Mouse (Mus musculus) bone marrow macrophage, adult 2 months (primary cell): ENCODE data around the gene Cadps2. TPM values are rescaled to one million over a fixed set of nuclear protein-coding genes. Genes with fewer than 3 reads are reported as not detected.

ENCODE experiments used
- H3K27ac ChIP-seq: 2 replicates; pipeline ENCODE4 v1.5.1; 2012; ENCODE audit warnings: low read depth, low read length; ENCODE audit not compliant: insufficient read depth
- H3K4me1 ChIP-seq: 2 replicates; pipeline ENCODE4 v1.6.1; 2012; ENCODE audit warnings: low read length; ENCODE audit not compliant: control insufficient read depth, insufficient read depth
- H3K4me3 ChIP-seq: 2 replicates; pipeline ENCODE4 v1.5.1; 2012; ENCODE audit warnings: mild to moderate bottlenecking, low read length, moderate library complexity; ENCODE audit not compliant: insufficient read depth
- CTCF ChIP-seq: IDR thresholded peaks from 2 replicates; pipeline ENCODE4 v1.5.1; 2012; ENCODE audit warnings: low read depth, mild to moderate bottlenecking, low read length, moderate library complexity
- POLR2A ChIP-seq: IDR thresholded peaks from 2 replicates; pipeline ENCODE4 v1.6.1; 2012; ENCODE audit warnings: mild to moderate bottlenecking, low read depth, low read length, borderline replicate concordance
- polyA plus RNA-seq: library from polyadenylated mRNA; stranded (reverse); fragments of >200 nt; gene quantifications from 2 replicates; pipeline ENCODE4 v1.2.4, GENCODE M21; 2012; ENCODE audit not compliant: missing spikeins, insufficient read depth, insufficient read length

Gene Cadps2
- polyA plus RNA-seq, 1 experiment = not detected

- Histone ChIP-seq H3K4me1 (no peaks in the 10 kb centered on the region), H3K4me3 (no peak overlapping the region), H3K27ac (no peak overlapping the region)
- TF ChIP-seq CTCF (no peak), POLR2A (no peak)
These were observed 524.3 kb downstream of the Cadps2 start for GRCm38 (mm10) chr6:23314945-23315344.

- no peak for TF ChIP-seq POLR2A
- no peak for TF ChIP-seq CTCF
- Histone ChIP-seq H3K4me3 (no peak overlapping the region), H3K4me1 (no peaks in the 10 kb centered on the region), H3K27ac (no peak overlapping the region)
These were observed 524.9 kb downstream of the Cadps2 start for GRCm38 (mm10) chr6:23314291-23314690.

- no peak overlapping the region for H3K4me3 ChIP-seq
- H3K4me1 ChIP-seq = no peaks in the 10 kb centered on the region
- H3K27ac ChIP-seq = no peak overlapping the region
- TF ChIP-seq POLR2A (no peak), CTCF (no peak)
These were observed 533.2 kb downstream of the Cadps2 start for GRCm38 (mm10) chr6:23306046-23306445.

- TF ChIP-seq CTCF (no peak), POLR2A (no peak)
- no peak overlapping the region for H3K4me3 ChIP-seq
- no peaks in the 10 kb centered on the region for H3K4me1 ChIP-seq
- H3K27ac ChIP-seq = no peak overlapping the region
These were observed 540.6 kb downstream of the Cadps2 start for GRCm38 (mm10) chr6:23298596-23298995.

- no peak overlapping the region for H3K27ac ChIP-seq
- no peak overlapping the region for H3K4me3 ChIP-seq
- TF ChIP-seq POLR2A = no peak
- no peak for TF ChIP-seq CTCF
- no peaks in the 10 kb centered on the region for H3K4me1 ChIP-seq
These were observed 544.5 kb downstream of the Cadps2 start for GRCm38 (mm10) chr6:23294685-23295084.

- Histone ChIP-seq H3K4me3 (no peak overlapping the region), H3K4me1 (no peaks in the 10 kb centered on the region)
- TF ChIP-seq CTCF = no peak
- no peak for TF ChIP-seq POLR2A
These were observed 550.5 kb downstream of the Cadps2 start for GRCm38 (mm10) chr6:23288752-23289151.

GRCm38 (mm10) chr6:23281514-23281820 is 557.8 kb downstream of the Cadps2 start:
- TF ChIP-seq POLR2A (no peak), CTCF (no peak)
- H3K27ac ChIP-seq = no peak overlapping the region
- no peak overlapping the region for H3K4me3 ChIP-seq
- no peaks in the 10 kb centered on the region for H3K4me1 ChIP-seq

More at GRCm38 (mm10) chr6:23288752-23289151, 550.5 kb downstream of the Cadps2 start:
- H3K27ac ChIP-seq = no peak overlapping the region

GRCm38 (mm10) chr6:23280811-23281513 is 558.3 kb downstream of the Cadps2 start:
- no peak overlapping the region for H3K4me3 ChIP-seq
- no peaks in the 10 kb centered on the region for H3K4me1 ChIP-seq
- no peak for TF ChIP-seq POLR2A
- TF ChIP-seq CTCF = no peak
- no peak overlapping the region for H3K27ac ChIP-seq

GRCm38 (mm10) chr6:23273483-23273882 is 565.7 kb downstream of the Cadps2 start:
- H3K4me3 ChIP-seq = no peak overlapping the region
- H3K27ac ChIP-seq = no peak overlapping the region
- TF ChIP-seq CTCF (no peak), POLR2A (no peak)
- H3K4me1 ChIP-seq = no peaks in the 10 kb centered on the region

- no peaks in the 10 kb centered on the region for H3K4me1 ChIP-seq
- no peak overlapping the region for H3K27ac ChIP-seq
- TF ChIP-seq POLR2A (no peak), CTCF (no peak)
These were observed 566.2 kb downstream of the Cadps2 start for GRCm38 (mm10) chr6:23272979-23273378.

More at GRCm38 (mm10) chr6:23272979-23273378, 566.2 kb downstream of the Cadps2 start:
- no peak overlapping the region for H3K4me3 ChIP-seq
